Mouse (Mus musculus) E14TG2a.4 (cell line): ENCODE measurements around the gene 4933407L21Rik.

Source experiments
- H3K27me3 ChIP-seq: 2 replicates; pipeline ENCODE4 v1.6.1; 2014; ENCODE audit warnings: low read length, control low read depth; ENCODE audit not compliant: insufficient read depth
- H3K36me3 ChIP-seq: 2 replicates; pipeline ENCODE4 v1.6.1; 2014; ENCODE audit warnings: low read length, control low read depth; ENCODE audit not compliant: insufficient read depth
- H3K4me1 ChIP-seq: replicated peaks from 2 replicates; pipeline ENCODE4 v1.6.1; 2014; ENCODE audit warnings: low read depth, low read length, control low read depth
- H3K4me3 ChIP-seq: replicated peaks from 2 replicates; pipeline ENCODE4 v1.5.1; 2014; ENCODE audit warnings: mild to moderate bottlenecking, low read length
- H3K9me3 ChIP-seq: 2 replicates; pipeline ENCODE4 v1.6.1; 2014; ENCODE audit warnings: low read length, control low read depth
- CTCF ChIP-seq: conservative IDR thresholded peaks from 2 replicates; pipeline ENCODE4 v1.5.1; 2014; ENCODE audit warnings: low read length
- NANOG ChIP-seq: IDR thresholded peaks from 2 replicates; pipeline ENCODE4 v1.6.1; 2014; ENCODE audit warnings: borderline replicate concordance, low read length, mixed read lengths
- POU5F1 ChIP-seq: IDR thresholded peaks from 2 replicates; pipeline ENCODE4 v1.6.1; 2014; ENCODE audit warnings: low read length, borderline replicate concordance

Gene 4933407L21Rik

GRCm38 (mm10) chr1:85908754-85909590 lies 19.3 kb upstream of the 4933407L21Rik start:
- H3K4me1 ChIP-seq, result peaks cover 31% of the 10 kb centered on the region
- no peaks in the 10 kb centered on the region for H3K27me3 ChIP-seq
- no peaks in the 10 kb centered on the region for H3K9me3 ChIP-seq
- H3K36me3 ChIP-seq, result peaks cover 37% of the 10 kb centered on the region
- no peak overlapping the region for H3K4me3 ChIP-seq
- TF ChIP-seq CTCF, result no peak
- no peak for TF ChIP-seq POU5F1
- TF ChIP-seq NANOG, result no peak

GRCm38 (mm10) chr1:85913078-85913755 lies 15.1 kb upstream of the 4933407L21Rik start:
- H3K4me1 ChIP-seq, result peaks cover 25% of the 10 kb centered on the region
- no peak overlapping the region for H3K4me3 ChIP-seq
- no peaks in the 10 kb centered on the region for H3K36me3 ChIP-seq
- TF ChIP-seq NANOG, result no peak
- no peaks in the 10 kb centered on the region for H3K27me3 ChIP-seq
- H3K9me3 ChIP-seq, result no peaks in the 10 kb centered on the region

- H3K4me1 ChIP-seq, result peaks cover 13% of the 10 kb centered on the region
- H3K9me3 ChIP-seq, result peaks cover 6% of the 10 kb centered on the region
- TF ChIP-seq POU5F1 (no peak), CTCF (no peak), NANOG (no peak)
- no peaks in the 10 kb centered on the region for H3K36me3 ChIP-seq
- H3K27me3 ChIP-seq, result no peaks in the 10 kb centered on the region
- no peak overlapping the region for H3K4me3 ChIP-seq
Measured at GRCm38 (mm10) chr1:85915890-85916289, 12.4 kb upstream of the 4933407L21Rik start.

GRCm38 (mm10) chr1:85916830-85917450 lies 11.3 kb upstream of the 4933407L21Rik start:
- Histone ChIP-seq H3K4me3 (no peak overlapping the region), H3K4me1 (peaks cover 17% of the 10 kb centered on the region), H3K9me3 (peaks cover 6% of the 10 kb centered on the region), H3K27me3 (no peaks in the 10 kb centered on the region), H3K36me3 (no peaks in the 10 kb centered on the region)
- TF ChIP-seq POU5F1 (no peak), CTCF (no peak), NANOG (no peak)

- H3K9me3 ChIP-seq, result peaks cover 6% of the 10 kb centered on the region
- no peaks in the 10 kb centered on the region for H3K36me3 ChIP-seq
- TF ChIP-seq CTCF (no peak), NANOG (no peak), POU5F1 (no peak)
- H3K4me3 ChIP-seq, result no peak overlapping the region
- H3K27me3 ChIP-seq, result peaks cover 3% of the 10 kb centered on the region; the same call in 1 of the 2 replicates
- peaks cover 17% of the 10 kb centered on the region for H3K4me1 ChIP-seq
Measured at GRCm38 (mm10) chr1:85919621-85920020, 8.7 kb upstream of the 4933407L21Rik start.

GRCm38 (mm10) chr1:85921725-85922124 lies 6.6 kb upstream of the 4933407L21Rik start:
- H3K4me1 ChIP-seq, result peaks cover 16% of the 10 kb centered on the region
- TF ChIP-seq CTCF, result no peak
- no peak for TF ChIP-seq NANOG
- TF ChIP-seq POU5F1, result no peak
- peaks cover 6% of the 10 kb centered on the region for H3K9me3 ChIP-seq
- H3K36me3 ChIP-seq, result no peaks in the 10 kb centered on the region
- H3K27me3 ChIP-seq, result peaks cover 7% of the 10 kb centered on the region; the same call in 1 of the 2 replicates
- no peak overlapping the region for H3K4me3 ChIP-seq

GRCm38 (mm10) chr1:85922127-85922864 lies 6.0 kb upstream of the 4933407L21Rik start:
- peaks cover 6% of the 10 kb centered on the region for H3K9me3 ChIP-seq
- peaks cover 10% of the 10 kb centered on the region for H3K4me1 ChIP-seq
- H3K36me3 ChIP-seq, result no peaks in the 10 kb centered on the region
- TF ChIP-seq POU5F1, result no peak
- TF ChIP-seq NANOG, result no peak
- no peak for TF ChIP-seq CTCF
- H3K4me3 ChIP-seq, result no peak overlapping the region
- H3K27me3 ChIP-seq, result peaks cover 7% of the 10 kb centered on the region; the same call in 1 of the 2 replicates

- TF ChIP-seq NANOG (no peak), CTCF (no peak), POU5F1 (no peak)
- Histone ChIP-seq H3K4me3 (no peak overlapping the region), H3K36me3 (no peaks in the 10 kb centered on the region), H3K9me3 (peaks cover 6% of the 10 kb centered on the region), H3K27me3 (peaks cover 7% of the 10 kb centered on the region; the same call in 1 of the 2 replicates), H3K4me1 (peaks cover 5% of the 10 kb centered on the region; the same call in 1 of the 2 replicates)
Measured at GRCm38 (mm10) chr1:85922865-85923211, 5.4 kb upstream of the 4933407L21Rik start.
